Mouse (Mus musculus) embryonic fibroblast, embryonic 13.5 days (primary cell): ENCODE measurements around the gene Gm28490. TPM values are rescaled to one million over a fixed set of nuclear protein-coding genes. Genes with fewer than 3 reads are reported as not detected.
"Not testable (repeated sequence)": the region's sequence is repeated elsewhere in the genome, so short reads cannot be mapped to it uniquely, and the experiment has no call there.

ENCODE experiments used
- H3K27ac ChIP-seq: 2 replicates; pipeline ENCODE4 v1.5.1; 2012; ENCODE audit warnings: low read length, control low read depth, inconsistent platforms; ENCODE audit not compliant: insufficient read depth
- H3K4me1 ChIP-seq: 2 replicates; pipeline ENCODE4 v1.6.1; 2011; ENCODE audit warnings: low read length; ENCODE audit not compliant: control insufficient read depth, insufficient read depth
- H3K4me3 ChIP-seq: 2 replicates; pipeline ENCODE4 v1.5.1; 2011; ENCODE audit warnings: mild to moderate bottlenecking, control low read depth, low read length; ENCODE audit not compliant: insufficient read depth
- polyA plus RNA-seq: library from polyadenylated mRNA; stranded (reverse); fragments of >200 nt; gene quantifications from 2 replicates; pipeline ENCODE4 v1.2.4, GENCODE M21; 2011; ENCODE audit warnings: low read depth; ENCODE audit not compliant: missing spikeins, insufficient read length

The Gm28490 gene
- polyA plus RNA-seq = not detected in 2 replicates

- not testable (repeated sequence) for H3K27ac ChIP-seq, H3K4me3 ChIP-seq, H3K4me1 ChIP-seq
Observed at GRCm38 (mm10) chrY:31634656-31635055, at the start of gene Gm28490. Gm28490 (minus strand) TSS chrY:31634756.
